Mouse (Mus musculus): Measurements from ENCODE around the gene Ghsr. TPM values are rescaled to one million over a fixed set of nuclear protein-coding genes. Genes with fewer than 3 reads are reported as not detected.

The Ghsr gene
- total RNA-seq, 2 experiments from 2014 or later: not detected

DNA sequence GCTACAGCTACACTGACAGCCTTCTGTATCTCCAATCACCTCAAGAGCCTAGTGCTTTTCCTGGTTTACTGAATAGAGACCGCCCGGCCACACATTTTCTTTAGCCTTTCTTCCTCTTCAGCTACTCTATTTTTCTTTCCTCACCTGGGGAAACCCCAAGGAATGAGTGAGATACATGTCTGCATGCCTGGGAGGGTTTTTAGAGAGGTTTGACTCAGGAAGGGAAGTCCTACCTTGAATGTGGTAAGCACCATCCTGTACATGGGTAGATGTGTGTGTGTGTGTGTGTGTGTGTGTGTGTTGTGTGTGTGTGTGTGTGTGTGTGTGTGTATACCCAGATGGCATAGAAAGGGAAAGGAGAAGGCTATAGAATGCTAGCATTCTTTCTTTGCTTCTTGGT lies 40.1 kb downstream of the Ghsr start:
- no peak for DNase-seq

DNA sequence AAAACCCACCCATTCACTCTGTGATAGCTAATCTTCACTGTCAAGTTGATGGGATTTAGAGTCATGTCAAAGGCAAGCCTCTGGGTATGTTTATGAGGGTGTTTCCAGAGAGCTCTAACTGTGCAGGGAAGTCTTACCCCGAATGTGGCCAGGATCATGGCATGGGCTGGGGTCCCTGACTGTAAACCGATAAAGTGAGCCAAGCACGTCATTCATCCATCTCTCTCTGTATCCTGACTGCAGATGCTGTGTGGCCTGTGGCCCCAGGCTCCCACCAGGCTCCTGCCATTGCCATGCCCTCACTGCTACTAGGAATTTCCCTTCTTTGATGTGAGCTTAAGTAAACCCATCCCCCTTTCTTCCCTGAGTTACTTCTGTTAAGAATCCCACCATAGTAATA lies 42.4 kb downstream of the Ghsr start:
- DNase-seq: no peak

DNA sequence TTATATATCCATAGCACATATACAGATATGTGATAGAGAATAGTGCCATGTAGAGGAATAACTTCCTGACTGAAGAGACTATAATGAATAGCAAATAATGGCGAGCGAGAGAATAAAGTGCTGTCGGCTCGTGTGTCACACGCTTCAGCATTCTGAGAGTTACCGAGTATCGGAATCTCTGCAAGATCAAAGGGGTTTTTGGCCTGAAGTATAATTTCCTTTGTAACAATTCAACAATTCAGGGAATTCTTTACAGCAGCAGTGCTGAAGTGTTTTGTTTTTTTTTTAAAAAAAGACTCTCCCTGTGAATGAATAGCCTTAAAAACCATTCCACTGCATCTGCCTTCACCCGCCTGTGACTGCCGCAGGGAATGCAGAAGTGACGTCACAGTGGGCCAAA lies 45.6 kb downstream of the Ghsr start:
- no peak for DNase-seq

DNA sequence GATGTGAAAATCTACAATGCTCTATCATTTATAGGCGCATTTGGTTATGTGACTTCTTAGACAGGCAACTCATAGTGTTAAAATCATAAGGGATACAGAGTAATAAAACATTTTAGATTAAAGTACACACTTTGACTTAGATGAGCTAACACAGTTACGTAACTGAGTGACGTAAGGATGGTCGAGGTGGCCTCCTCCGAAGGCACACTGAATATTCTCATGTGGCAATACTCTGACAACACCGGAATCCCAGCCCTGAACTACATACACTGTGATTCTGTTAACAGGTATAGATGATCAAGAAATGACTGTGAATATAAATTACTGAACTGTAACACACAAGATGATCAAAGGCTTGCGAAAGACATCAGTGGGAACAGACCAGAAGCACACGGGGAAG lies 47.5 kb downstream of the Ghsr start:
- no peak for DNase-seq

DNA sequence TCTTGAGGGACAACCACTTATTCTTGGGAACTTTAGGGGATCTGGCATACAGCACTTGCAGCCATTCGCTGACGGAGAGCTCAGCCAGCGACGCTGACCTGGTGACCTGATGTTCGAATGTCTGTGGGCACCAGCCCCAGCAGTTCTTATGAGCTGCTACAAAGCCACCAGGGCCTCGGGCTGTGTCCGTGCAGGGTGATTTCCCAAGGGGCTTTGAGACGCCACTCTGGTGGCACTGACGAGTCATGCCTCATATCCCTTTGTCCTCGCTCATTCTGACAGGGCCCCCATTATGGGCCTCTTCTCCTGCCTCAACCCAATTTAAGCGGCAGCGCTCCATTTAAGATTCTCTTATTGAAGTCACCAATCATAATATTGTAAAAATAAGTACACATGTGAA lies 50.8 kb downstream of the Ghsr start:
- DNase-seq: no peak

DNA sequence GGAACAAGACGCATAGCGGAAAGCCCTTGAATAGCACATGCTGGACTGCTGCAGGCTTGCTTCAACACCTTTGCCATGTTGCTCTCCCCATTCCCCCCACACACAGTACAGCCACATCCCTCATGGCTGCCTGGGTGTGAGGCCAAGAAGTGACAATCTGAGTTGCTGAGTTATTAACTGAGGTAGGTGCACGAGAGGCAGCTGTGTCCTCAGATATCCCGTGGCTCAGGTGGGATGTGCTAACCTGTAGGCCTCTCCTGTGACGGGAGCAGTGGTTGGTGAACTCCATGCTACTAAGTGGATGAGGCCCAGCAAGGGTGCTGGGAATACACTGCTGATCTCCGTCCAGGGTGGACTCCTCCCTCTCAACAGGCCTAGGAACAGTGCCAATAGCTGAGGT lies 51.4 kb downstream of the Ghsr start:
- DNase-seq: no peak

DNA sequence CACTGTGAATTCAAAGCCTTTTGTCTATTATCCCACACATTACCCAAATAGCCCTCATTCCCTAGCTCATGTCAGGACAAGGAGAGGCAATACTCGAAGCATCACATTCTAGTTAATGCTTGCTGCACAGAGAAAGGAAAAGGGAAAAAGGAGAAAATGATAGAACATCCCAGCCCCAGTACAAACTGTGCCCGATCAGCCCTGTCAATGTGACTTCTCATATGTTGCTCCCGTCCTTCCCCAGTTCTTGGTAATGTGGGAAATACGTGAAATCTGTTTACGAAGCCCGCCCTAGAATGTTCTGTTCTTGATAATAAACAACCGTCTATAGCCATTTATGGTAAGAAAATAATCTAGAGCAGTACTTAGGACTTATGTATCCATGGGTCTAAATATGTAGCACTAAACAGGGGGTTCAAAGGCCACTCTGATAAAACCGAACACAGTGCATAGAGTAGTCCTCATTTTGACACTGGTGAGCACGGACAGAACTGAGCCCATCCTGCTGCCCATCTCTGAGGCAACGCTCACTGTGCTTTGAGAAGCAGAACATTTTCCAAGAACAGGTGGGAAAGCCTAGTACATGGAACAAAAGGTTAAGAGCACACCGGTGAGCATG lies 53.0 kb downstream of the Ghsr start:
- DNase-seq: no peak

DNA sequence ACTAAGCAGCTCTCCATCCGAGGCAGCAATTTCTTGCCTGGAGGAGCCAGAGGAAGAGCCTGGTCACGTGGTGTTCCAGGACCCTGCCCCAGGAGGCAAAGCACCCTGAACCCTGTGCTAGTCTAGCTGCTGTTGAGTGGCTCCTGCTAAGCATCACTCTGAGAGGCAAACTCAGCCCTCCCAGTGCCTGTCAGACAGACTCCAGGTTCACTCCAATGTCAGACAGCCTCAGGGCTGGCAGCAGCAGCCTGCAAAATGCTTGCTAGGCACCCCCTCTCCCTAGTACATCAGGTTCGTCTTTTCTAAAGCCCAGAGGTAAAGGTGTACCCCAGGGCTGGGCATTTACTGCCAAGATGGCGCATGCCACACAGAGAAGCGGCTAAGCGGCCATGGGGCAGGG lies 56.3 kb downstream of the Ghsr start:
- no peak for DNase-seq

Other genes starting within 250 kb of the Ghsr start
- gene Ect2, start 217.5 kb upstream of the Ghsr start, total RNA-seq (2021): 1 to 10 TPM; 6.1 to 9.3 TPM
- 10 to 100 TPM; 10.7 to 13.6 TPM for gene Nceh1, start 188.4 kb upstream of the Ghsr start, total RNA-seq (2021)
- gene Tnfsf10, start 54.3 kb upstream of the Ghsr start, total RNA-seq (2021): 1 to 10 TPM; 5.3 to 6.1 TPM

All from gastrocnemius, postnatal 10 days (tissue).